Mouse (Mus musculus) adrenal gland, postnatal 10 days (tissue): Measurements from ENCODE around the gene Ror1. TPM values are rescaled to one million over a fixed set of nuclear protein-coding genes. Genes with fewer than 3 reads are reported as not detected.

Experiments
- DNase-seq: peaks from one replicate; pipeline ENCODE4 v3.0.0; 2021; ENCODE audit warnings: mixed read lengths
- total RNA-seq, 2 experiments: library from RNA; stranded (reverse); gene quantifications; 2 replicates each; pipeline ENCODE4 v1.2.3; 2021

The Ror1 gene
- total RNA-seq, 2 experiments from 2014 or later: 5.5 to 6.2 TPM

DNA sequence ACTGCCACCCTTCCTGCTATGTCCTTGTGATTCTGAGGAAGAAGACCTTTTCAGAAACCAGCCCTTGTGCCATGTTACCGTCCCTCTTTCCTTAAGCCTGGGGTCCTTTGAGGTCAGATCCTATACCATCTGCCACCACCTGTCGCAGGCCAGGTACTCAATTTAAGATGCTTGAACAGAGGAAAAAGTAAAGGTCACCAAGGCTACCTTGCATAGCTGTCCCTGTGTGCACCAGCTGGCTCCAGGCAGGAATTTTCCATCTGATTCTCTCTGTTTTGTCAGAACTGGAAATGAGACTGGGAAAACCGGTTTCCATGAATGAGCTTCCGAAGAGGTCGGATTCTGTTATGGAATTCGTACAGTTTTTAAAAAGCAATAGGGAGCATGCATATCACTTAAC is 294.8 kb downstream of the Ror1 start:
- no peak for DNase-seq

DNA sequence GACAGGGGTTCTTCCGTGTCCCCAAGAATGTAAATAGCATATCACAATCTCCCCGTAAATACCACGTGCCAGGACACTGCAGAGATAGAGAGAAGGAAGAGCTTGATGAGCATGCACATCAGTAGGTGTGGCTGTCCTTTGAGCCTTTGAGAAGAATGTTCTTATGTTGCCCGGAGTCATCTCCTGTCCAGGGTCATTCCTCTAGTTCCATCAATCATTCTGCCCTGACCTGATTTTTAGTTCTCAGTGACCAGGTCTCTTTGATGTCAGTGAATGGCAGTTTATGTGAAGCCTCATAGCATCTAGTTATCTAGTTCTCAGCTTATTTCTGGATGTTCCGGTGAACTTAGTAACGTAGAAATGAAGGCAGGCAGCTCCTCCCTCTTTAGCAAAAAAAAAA is 295.4 kb downstream of the Ror1 start:
- no peak for DNase-seq

DNA sequence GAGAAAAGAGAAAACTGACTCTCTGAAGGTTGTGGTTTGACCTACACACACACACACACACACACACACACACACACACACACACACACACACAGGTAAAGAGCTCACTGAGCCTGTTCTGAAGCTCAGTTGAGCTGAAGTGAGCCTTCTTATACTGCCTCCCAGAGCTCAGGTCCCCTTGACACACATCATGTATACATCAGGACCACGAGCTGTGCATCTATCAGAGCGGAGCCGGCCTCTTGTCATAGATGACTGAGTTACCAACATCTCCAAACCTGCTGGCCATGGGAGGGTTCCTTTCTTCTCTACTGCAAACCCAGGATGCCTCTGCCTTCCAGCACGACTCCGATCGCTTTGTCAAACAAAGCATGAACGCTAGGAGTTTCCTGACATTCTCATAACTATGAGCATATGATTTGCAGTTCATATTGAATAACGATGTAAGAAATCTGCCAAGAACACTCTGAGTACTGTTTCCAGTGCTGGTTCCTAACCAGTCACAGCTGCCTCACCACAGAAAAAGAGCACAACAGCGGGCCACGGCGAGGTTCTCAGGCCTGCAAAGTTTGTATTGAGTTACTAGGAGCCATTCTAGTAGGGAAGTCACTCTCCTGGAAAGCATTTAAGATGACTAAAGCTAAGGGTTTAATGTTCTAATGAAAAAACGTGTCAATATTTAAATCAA is 297.9 kb downstream of the Ror1 start:
- DNase-seq: no peak

DNA sequence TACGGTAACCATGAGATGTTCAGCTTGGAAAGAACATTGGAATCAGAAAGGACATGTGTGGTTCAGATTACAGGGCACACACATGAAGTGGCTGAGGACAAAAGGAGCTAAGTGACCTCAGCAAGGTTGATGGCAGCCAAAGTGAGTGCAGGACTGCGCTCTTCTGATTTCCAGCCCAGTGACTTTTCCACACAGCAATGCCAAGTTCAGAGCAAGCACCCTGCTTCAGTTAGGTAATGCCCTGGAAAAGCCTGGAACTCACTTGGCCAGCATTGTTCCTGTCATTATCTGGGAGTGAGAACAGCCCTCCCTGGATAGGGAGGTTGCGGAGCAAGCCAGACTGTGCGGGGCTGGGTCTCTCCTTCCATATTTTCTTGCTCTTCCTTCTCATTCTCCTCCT is 299.8 kb downstream of the Ror1 start:
- DNase-seq: peak; percentile 14

DNA sequence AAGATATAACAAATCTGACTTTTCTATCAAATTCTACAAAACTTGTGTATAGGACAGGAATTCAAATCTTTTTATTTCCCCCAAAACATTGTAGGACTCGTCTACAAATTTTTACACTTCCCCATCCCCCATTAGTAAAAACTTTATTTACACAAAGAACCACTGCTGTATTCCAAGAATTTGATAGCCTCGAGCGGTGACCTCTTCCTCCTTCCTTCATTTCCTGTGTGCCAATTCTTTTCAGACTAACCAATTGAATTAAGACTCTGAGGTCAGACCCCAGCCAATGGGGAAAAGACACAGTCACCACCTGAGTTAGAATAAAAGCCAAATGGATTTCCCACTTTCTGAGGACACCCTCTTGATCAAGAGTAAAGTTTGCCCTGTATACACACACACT is 302.5 kb downstream of the Ror1 start:
- no peak for DNase-seq

DNA sequence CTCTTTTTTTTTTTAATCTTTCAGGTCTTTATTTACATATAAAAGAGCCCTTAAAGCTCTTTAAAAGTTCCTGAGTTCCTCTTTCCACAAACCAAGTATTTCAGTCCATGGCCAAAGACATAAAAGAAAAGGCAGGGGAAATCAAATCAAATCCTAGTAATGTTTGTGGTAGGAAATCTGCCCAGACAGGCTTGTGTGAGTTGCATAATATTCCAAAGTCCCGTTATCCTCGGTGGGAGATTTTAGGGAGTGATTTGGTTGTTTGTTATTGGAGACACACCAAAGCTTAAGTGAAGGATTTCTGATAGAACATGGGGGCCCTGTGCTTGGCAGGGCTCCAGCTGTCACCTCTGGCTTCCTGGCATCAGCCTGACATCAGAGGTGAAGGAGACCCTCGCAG is 305.5 kb downstream of the Ror1 start:
- no peak for DNase-seq

DNA sequence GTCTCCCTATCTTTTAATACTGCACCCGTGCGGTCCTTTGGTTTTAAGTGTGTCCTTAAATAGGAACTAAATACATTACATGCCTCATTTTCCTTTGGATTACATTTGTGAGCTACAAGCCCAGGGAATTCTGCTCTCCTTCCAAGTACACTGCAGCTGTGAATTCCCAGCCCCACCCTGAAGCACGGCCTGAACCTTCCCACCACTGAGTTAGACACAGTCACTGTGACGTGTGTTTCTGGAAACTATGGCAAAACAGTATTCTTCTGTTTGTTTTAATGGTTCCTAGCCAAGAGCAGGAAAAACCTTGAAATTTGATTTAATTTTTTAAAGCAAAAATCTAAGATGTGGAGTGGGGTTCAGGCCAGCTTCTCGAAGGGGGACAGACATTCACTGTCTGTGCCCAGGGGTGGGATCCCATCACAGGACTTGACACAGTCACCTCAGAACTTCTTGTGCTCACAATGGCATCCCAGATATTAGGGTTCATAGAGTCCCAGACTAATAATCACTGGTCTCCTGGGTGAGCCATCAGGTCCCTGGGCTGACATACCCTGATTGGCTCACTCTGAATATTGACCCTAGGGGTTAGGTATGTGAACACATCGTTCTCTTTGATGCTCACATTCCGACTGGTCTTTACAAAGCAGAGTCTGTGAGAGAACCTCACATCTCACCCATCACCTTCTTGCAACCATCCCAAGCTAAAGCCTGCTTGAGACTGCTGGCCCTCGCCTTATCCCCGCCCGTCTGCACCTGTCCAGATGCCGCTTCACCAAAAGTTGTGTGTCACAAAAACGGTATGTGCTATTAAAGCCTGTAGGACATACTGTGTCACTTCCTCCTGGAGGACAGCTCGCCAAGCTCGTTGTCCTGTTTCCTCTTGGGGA is 306.2 kb downstream of the Ror1 start:
- DNase-seq: no peak

DNA sequence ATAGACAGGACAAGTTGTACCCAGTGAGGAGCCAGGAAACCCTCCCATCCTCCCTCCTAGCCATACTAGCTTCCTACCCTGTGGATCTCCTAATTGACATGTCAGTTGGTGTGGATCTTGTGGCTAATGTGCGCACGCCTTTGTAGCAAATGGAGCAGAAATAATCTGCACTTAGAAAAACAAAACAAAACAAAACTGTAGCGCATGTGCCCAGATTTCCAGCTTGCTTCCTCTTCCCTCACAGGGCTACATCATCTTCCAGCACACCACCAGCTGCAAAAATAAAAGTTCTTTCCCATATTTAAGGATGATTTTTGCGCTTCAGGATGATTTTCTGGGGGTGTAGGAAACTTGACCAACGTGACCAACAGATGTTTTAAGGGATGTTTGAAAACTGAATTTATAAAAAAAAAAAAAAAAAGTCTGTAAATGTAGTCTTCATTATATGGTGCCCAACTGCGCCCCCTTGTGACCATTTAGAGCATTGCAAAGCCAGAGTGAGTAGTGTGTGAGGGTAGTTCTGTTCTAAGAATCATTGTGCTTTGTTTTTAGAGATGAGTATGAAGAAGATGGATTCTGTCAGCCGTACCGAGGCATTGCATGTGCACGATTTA is 311.8 kb downstream of the Ror1 start:
- DNase-seq: peak; percentile 86

DNA sequence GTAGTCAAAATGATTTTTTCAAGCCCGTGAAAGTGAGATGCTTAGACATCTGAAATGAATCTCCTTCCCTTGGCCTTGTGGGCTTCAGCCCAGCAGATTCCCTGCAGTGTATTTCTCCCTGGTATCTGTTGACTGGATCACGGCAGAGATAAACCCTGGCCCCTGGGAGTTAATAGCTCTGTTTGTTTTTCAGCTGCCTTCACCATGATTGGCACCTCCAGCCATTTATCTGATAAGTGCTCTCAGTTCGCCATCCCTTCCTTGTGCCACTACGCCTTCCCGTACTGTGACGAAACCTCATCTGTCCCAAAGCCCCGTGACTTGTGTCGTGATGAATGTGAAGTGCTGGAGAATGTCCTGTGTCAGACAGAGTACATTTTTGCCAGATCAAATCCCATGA is 313.9 kb downstream of the Ror1 start:
- no peak for DNase-seq

DNA sequence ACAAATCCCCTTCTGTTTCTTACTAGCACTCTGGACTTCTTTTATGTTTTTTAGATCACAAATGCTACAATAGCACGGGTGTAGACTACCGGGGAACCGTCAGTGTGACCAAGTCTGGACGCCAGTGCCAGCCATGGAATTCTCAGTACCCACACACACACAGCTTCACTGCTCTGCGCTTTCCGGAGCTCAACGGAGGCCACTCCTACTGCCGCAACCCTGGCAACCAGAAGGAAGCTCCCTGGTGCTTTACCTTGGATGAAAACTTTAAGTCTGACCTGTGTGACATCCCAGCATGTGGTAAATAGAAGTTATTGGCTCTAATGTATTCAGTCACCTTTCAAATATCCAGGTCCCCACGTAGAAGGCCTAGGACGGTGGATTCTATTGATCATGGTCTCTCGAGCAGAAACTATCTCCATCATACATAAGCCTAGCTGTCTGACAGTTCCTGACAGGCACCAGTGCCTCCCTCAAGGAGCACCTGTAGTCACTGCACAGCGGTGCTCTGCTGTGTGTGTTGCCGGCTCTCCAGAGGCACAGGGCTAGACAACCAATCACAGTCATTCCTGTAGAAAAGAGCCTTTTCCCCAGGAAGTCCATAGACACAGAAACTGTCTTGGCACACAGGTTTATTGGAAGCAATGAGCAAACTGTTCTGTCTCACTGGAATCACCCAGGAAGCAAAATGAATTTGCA is 316.4 kb downstream of the Ror1 start:
- DNase-seq: no peak

DNA sequence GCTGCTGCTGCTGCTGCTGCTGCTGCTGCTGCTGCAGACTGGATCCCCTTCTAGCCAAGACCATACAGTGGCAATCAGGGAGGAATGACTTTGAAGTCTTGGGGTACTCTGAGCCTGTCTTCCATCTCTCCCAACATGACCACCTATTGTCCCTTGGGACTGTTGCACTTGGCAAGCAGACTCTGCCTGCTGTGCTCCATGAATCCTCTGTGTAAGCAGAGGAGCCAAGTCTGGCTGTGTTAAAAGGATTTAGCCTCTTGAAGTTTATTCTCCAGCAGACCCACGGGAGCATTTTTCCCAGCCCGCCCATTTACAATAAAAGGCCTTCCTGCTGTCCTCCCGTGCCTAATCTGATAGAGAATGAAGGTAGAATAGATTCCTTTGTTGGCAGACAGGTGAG is 327.2 kb downstream of the Ror1 start:
- DNase-seq: no peak

DNA sequence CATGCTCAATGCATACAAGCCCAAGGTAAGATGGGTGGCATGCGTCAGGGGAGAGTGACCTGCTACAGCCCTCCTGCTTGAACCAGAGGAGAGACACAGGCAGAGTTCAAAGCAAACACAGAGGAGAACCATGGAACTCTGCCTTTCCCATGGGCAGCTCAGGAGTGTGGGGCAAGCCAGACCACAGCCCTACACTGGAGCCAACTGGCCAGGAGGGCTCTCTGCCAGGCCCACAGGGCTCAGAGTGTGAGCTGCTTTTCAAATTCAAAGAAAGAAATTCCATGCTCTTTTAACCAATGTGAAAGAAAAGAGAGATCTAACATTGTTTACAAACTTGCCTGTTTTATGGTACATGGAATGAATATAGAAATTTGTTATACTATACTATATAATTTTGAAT is 330.5 kb downstream of the Ror1 start:
- no peak for DNase-seq

DNA sequence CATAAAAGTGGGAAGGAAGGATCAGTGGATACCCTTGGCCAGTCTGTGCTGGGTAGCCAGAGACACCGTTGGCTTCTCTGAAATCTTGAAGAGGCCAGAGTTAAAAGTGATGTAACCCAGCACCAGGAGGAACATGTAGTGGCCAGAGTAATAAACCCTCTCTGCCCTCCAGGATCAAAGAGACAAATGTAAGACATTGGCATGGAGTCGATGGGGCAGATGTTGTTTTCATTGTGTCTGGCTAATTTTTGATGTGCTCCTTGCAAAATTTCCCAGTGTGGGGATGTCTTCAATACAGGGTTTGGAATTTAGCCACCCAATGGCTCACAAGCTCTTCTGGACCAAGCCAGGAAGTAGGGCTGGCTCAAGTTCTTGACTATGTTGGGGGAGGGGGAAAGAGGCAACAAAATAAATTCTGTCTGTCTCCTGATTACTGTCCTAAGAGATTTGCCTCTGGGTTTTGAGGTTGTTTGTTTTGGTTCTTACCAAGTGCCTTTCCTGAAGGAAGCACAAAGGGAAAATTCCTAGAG is 333.8 kb downstream of the Ror1 start:
- no peak for DNase-seq

DNA sequence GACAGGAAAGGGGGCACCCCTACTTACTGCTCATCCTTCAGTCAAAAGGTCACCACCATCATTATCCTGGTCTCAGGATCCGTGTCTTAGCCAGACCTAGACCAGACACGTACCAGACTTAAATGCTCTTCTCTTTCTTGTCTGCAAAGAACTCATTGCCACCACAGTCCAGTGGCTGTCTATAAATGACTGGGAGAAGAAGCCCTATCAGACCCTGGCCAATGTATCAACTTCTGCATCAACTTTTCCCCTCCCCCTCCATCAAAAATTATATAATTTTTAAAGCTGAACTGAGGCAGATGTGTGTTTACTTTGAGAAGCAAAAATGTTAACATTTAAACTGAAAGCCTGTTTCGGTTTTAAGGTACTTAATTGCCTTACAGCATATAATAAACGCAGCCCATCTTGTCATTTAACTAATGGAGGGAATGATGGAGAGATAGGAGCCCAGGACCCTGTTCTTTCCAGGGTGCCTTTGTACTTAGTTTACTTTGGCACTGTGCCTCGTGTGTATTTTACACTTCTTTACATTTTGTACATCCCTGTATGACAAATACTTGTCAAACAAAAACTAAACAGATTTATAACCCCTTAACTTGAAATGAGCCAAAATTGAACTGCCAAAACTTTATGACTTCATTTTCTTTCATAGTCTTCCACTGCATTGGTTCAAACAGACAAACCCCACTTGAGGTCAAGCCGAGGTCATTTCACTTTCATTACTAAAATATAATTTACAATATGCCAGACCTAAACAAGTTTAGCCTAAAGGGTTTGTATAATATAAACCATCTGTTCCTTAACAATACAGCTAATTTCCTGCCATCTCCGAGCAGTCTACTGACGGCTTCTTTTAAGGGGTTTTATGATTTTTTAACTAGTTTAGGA is 339.9 kb downstream of the Ror1 start:
- no peak for DNase-seq

DNA sequence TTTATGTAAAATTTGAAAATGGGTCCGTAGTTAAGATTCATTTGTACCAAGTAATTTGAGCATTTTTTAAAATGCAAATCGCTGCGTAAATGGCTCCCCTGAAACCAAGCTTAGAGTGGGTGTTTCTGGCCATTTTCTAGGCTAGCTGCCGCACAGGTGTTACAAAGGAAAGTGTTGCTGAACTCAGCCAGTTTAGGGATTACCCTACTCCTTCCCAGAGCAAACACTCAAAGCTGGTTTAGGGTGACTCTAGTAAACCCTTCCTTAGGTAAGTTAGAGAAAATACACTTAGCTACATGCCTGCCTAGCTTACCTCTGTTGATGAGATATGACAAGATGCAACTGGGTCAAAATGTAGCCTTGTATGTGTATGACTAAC is 340.6 kb downstream of the Ror1 start:
- no peak for DNase-seq

DNA sequence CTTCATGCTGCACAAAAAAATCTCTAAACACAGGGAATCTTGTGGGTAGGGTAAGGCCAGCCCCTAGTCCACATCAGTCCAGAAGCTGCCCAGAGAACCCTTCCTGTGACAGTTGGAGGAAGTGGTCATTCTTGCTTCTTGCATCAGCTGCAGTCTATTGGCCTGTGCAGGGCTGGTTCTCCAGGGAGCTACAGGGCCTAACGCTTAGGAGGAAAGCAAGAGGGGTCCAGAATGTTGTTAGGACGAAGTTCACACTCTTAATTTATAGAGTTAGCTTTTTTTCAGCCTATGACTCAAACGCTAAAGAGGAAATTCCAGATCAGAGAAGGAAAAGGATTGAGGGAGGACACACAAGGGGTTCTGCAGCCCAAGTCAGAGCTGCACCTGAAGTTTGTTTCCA is 351.3 kb downstream of the Ror1 start:
- no peak for DNase-seq

DNA sequence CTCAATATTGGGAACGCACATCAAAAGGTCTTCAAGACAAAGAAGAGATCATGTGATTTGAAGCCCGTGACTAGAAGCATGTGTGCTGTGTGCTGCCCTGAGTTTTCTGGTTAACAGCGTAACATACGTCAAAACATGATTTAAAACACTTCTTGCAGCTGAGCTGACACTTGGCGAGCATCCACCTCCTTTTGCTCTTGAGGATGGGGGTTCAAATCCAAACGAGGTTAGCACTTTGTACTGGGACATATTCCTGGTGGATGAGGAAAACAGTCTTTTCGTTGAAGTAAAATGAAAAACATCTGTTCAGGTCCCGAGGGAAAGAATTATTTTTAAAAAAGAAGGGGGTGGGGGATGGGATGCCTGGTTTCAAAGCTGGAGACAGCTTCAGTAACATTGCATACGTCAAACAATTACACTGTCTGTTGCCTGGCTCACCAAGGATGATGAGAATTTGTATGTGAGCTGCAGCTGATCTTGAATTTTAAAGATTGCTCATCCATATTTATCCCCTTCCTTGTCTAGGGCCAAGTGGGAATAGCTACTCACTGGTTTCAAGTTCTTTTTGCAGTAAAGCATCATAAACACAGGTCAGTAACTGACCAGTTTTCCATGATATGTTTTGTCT is 367.0 kb downstream of the Ror1 start:
- DNase-seq: no peak

DNA sequence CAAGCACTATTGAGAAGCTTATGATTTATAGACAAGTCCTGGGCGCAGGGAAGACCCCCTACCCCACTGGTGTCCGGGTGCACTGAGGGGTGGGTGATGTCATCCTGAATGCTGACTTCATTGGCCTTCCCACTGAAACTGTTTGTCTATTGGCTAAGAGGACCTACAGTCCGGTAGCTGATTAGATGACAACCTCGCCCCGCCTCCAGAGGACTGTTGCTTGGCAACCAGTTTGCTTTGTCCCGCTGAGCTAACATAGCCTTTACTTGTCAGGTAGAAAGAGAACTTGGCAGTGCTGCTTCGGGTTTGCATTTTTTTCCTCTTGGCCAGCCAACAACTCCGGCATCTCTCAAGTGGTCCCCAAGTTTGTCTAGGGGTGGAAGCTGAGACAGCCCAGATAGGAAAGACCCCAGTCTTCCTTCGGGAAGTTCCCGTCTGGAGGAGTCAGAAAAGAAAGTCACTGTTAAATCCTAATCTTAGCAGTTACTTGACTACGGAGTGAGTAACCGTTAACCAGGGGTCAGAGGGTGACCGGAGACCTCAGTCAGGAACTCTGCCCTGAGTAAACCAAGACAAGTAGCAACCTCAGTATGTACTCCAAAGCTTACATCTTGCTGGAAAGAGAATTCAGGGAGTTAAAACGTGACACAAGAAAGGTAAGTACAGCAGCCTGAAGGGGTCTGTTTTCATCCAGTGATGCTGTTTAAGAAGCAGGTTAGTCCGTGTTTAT is 383.2 kb downstream of the Ror1 start, which contains the start of gene Ube2u:
Gene Ube2u, plus strand, starts transcription at position 258 of the 730 bp plus-strand sequence.
- DNase-seq: peak; percentile 72

DNA sequence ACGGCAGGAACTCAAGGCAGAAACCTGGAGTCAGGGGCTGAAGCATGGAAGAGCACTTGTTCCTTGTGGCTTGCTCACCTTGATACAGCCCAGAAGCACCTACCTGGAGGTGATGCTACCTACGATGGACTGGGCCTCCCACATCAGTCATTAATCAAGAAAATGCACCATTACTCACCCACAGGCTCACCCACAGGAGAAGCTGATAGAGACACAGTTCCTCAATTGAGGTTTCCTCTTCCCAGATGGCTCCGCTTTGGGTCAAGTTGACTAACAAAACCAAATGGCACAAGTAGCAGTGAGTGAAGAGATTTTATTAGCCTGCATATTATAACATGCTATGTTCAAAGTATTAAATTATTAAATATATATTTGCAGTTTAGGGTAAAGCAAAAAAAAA is 392.9 kb downstream of the Ror1 start:
- DNase-seq: no peak
